Mouse (Mus musculus) bone marrow, adult 2 months (tissue): Measurements from ENCODE around the gene Fam186b.

ENCODE experiments used
- CTCF ChIP-seq: fragments of 200-500 bp; IDR thresholded peaks from 2 replicates; pipeline ENCODE4 v1.5.1; 2011; ENCODE audit warnings: low read length, control low read depth; ENCODE audit not compliant: control insufficient read depth, insufficient read depth
- POLR2A ChIP-seq: fragments of 200-500 bp; IDR thresholded peaks from 2 replicates; pipeline ENCODE4 v1.6.1; 2011; ENCODE audit warnings: low read depth, mild to moderate bottlenecking, control low read depth, low read length, borderline replicate concordance; ENCODE audit not compliant: control insufficient read depth

- TF ChIP-seq CTCF (no peak), POLR2A (no peak)
Observed at GRCm38 (mm10) chr15:99339669-99340068, 44.0 kb upstream of the Fam186b start.
